Mouse (Mus musculus) adrenal gland, adult (tissue): ENCODE measurements around the gene Agfg2.

Source experiments
- DNase-seq, 2 experiments: peaks; one replicate each; pipeline ENCODE4 v3.0.0; 2022 to 2023; ENCODE audit warnings: low spot score in 1 of 2; ENCODE audit not compliant: inconsistent age in 2 of 2

The Agfg2 gene

GRCm38 (mm10) chr5:137610548-137611244, 73.8 kb downstream of the Agfg2 start:
- DNase-seq: peak; percentile 90 to 95

DNA sequence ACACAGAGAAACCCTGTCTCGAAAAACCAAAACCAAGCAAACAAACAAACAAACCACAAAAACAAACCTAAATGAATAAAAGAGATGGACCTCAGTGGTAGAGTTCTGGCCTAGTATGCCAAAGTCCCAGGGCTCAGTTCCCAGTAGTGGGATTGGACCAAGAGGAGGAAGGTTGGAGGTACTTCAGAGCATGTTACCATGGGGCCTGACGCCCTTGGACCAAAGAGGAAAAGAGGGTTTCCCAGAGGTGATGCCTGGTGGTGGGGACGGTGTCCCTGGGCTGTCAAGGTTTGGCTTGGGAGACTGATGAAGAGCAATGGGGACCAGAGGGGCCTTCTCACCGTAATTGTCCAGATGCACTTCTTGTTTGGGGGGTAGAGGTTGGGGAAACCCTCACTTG, 74.5 kb downstream of the Agfg2 start:
- no peak for DNase-seq

- peak in 1 of 2 experiments; percentile 76 for DNase-seq
Observed at GRCm38 (mm10) chr5:137609292-137609691, 75.2 kb downstream of the Agfg2 start.

GRCm38 (mm10) chr5:137608654-137609190, 75.8 kb downstream of the Agfg2 start:
- DNase-seq: peak in 1 of 2 experiments; percentile 44

DNA sequence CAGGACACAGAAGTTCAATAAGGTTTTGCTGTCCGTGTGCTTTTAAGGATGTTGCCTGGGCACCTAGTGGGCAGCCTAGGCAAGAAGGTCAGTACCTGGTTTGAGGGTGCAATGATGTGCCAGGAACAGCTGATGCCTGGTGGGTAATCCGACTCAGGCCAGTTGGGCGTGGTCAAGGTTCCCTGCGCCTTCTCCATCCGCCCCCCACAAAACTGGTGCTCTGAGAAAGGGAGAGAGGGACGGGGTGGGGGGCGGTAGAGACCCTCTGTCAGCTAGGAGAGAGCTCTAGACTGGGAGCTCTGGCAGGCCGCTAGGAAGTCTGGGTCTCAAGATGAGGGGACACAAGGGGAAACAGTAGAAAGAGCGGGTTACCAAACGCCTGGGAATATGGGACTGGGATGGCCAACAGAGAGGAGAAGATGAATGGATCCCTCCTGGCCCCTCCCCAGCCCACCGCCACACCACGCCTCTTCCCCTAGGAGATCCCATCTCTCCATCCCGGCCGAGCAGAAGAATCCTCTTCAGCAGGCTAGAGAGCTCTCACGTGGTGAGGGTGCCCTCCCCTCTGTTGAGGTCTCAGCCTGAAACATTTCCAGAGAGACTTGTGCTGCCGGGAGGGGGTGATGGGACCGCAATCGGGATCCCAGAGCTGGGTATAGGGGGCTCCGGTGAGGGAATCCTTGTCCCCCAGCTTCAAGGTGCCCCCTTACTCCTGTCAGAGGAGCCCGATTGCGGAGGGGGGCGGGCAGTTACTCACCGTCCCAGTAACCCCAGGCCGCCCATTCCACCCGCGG, 76.5 kb downstream of the Agfg2 start:
- DNase-seq: peak in 1 of 2 experiments; percentile 33

- peak; percentile 44 to 75 for DNase-seq
Observed at GRCm38 (mm10) chr5:137601365-137601729, 83.2 kb downstream of the Agfg2 start.

DNA sequence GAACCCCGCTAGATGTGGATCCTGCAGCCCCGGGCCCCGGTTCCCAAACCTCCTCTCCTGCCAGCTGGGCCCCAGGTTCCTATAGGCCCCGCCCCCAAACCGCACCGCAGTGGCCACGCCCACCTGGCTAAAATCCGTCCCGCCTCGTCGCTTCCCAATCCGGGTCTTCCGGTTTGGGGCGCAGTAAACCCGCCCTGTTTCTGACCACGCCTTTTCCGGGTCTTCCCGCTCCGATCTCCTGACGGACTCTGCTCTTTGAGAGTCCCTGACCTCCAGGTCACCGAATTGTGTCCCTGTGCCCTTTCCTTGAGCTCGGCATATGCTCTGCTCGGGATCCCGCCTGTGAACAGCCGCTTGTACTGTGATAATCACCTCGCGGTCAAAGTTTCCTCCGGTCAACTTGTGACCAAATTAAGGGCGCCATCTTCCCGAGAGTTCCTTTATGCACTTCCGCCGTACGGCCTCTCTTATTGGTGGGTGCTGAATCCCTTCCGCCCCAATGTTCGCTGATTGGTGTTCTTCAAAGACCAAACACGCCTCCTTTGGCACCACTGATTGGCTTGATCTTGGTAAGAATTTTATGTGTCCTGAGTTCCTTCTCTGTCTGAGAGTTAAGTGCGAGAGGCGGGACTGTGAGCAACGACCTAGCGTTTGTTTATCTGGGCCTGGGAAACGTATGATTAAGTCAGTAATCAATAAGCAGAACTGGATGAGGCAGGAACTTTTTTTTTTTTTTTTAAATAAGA, 83.7 kb downstream of the Agfg2 start, which contains the start of gene Mospd3:
Mospd3 (minus strand) TSS at position 440 of the 746 bp plus-strand sequence.
- peak; percentile 97 to 99 for DNase-seq
